Mouse (Mus musculus) embryonic stem cell, embryonic (primary cell): ENCODE measurements around the gene Psmd3.

Experiments used
- CTCF ChIA-PET, 4 experiments: fragments of 300-600 bp in 2 of 4; fragments of 350-600 bp in 2 of 4; sonication (Branson Sonifier 250); formaldehyde crosslinking; loops; one replicate each; lab custom pipeline; 2022; ENCODE audit warnings: inconsistent platforms in 2 of 4; lab: Charles Lee
- POLR2A ChIA-PET, 4 experiments: fragments of 300-600 bp in 2 of 4; fragments of 350-600 bp in 2 of 4; sonication (Branson Sonifier 250); formaldehyde crosslinking; loops; one replicate each; lab custom pipeline; 2022; ENCODE audit warnings: antibody characterized with exemption in 4 of 4, inconsistent platforms in 1 of 4; lab: Charles Lee

Psmd3 gene

GRCm38 (mm10) chr11:98675829-98676363 lies 6.5 kb upstream of the Psmd3 start:
- POLR2A ChIA-PET: interaction anchor here in 3 of 4 experiments (0.6 to 1.1 kb wide), 5 partner anchors 15 to 106 kb away, joined by 3 read pairs; no protein-coding TSS in a partner anchor
- CTCF ChIA-PET: interaction anchor here in 3 of 4 experiments (0.7 to 3.7 kb wide), 7 partner anchors 11 to 111 kb away, joined by 3 to 22 read pairs (median 4); partner anchors contain the start of gene Gsdma (in 1 of the 3)

GRCm38 (mm10) chr11:98680023-98680422 lies 2.3 kb upstream of the Psmd3 start:
- CTCF ChIA-PET: interaction anchor here in 3 of 4 experiments (0.6 to 1.0 kb wide), 8 partner anchors 12 to 166 kb away, joined by 3 to 5 read pairs (median 3); no protein-coding TSS in a partner anchor
- POLR2A ChIA-PET: interaction anchor here in 3 of 4 experiments (0.5 to 3.2 kb wide), 17 partner anchors 8 to 1718 kb away, joined by 3 to 16 read pairs (median 4); partner anchors contain the start of genes Gsdma (in 1 of the 3), Jup (in 1 of the 3), Nr1d1 (in 1 of the 3) and Stard3 (in 1 of the 3)

GRCm38 (mm10) chr11:98680595-98680994 lies 1.8 kb upstream of the Psmd3 start:
- CTCF ChIA-PET: interaction anchor here in 3 of 4 experiments (0.6 to 2.4 kb wide), 19 partner anchors 8 to 706 kb away, joined by 3 to 22 read pairs (median 4); partner anchors contain the start of genes Ormdl3 (in 2 of the 3) and Nr1d1 (in 1 of the 3)
- POLR2A ChIA-PET: interaction anchor here (0.6 to 3.2 kb wide), 35 partner anchors 9 to 1717 kb away, joined by 3 to 32 read pairs (median 4); partner anchors contain the start of genes Gsdma (in 1 of the 4), Jup (in 1 of the 4), Nr1d1 (in 1 of the 4) and Stard3 (in 1 of the 4)

GRCm38 (mm10) chr11:98681186-98681585 lies 1.2 kb upstream of the Psmd3 start:
- POLR2A ChIA-PET: interaction anchor here (0.6 to 3.2 kb wide), 39 partner anchors 9 to 492 kb away, joined by 3 to 32 read pairs (median 5); partner anchors contain the start of genes Cdc6 (in 2 of the 4), Gsdma (in 2 of the 4), Csf3 (in 1 of the 4) and Nr1d1 (in 1 of the 4)
- CTCF ChIA-PET: interaction anchor here (0.6 to 2.4 kb wide), 22 partner anchors 9 to 706 kb away, joined by 3 to 22 read pairs (median 4); partner anchors contain the start of genes Ormdl3 (in 2 of the 4) and Nr1d1 (in 1 of the 4)

GRCm38 (mm10) chr11:98682811-98683210 lies 457 bp downstream of the Psmd3 start:
- ChIA-PET POLR2A (interaction anchor here (0.6 to 3.2 kb wide), 47 partner anchors 8 to 1637 kb away, joined by 3 to 32 read pairs (median 5); partner anchors contain the start of genes Msl1 (in 2 of the 4), Nr1d1 (in 2 of the 4), Ormdl3 (in 2 of the 4) and Csf3 (in 1 of the 4)), CTCF (interaction anchor here (0.7 to 2.4 kb wide), 19 partner anchors 8 to 147 kb away, joined by 3 to 14 read pairs (median 4); partner anchors contain the start of gene Ormdl3 (in 1 of the 4))

GRCm38 (mm10) chr11:98685642-98686041 lies 3.3 kb downstream of the Psmd3 start:
- POLR2A ChIA-PET: interaction anchor here in 2 of 4 experiments (0.5 to 1.6 kb wide), 3 partner anchors 10 to 277 kb away, joined by 3 to 4 read pairs (median 4); no protein-coding TSS in a partner anchor

DNA sequence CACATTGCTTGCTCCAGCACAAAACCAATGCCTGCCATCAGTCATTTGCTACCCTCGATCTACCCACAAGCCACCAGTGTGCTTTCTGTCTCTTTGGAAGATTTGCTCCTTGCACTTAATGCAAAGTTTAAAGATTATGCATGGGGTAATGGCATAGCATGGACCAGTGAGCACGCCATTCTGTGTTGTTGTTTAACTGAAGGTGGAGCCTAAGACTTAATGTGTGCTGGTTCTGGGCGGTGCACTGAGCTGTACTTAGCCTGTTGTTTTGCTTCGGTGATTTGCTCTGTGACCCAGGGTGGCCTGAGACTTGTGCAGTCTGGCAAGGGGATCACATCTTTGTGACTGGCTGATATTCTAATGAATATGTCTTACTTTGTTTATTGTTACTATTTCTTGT lies 4.6 kb downstream of the Psmd3 start:
- ChIA-PET POLR2A (no interaction called here), CTCF (interaction anchor here in 1 of 4 experiments (0.5 kb wide), 1 partner anchor 76 kb away, joined by 3 read pairs; no protein-coding TSS in a partner anchor)

More at GRCm38 (mm10) chr11:98685642-98686041, 3.3 kb downstream of the Psmd3 start:
- CTCF ChIA-PET: interaction anchor here in 1 of 4 experiments (0.6 kb wide), 1 partner anchor 140 kb away, joined by 3 read pairs; no protein-coding TSS in a partner anchor

DNA sequence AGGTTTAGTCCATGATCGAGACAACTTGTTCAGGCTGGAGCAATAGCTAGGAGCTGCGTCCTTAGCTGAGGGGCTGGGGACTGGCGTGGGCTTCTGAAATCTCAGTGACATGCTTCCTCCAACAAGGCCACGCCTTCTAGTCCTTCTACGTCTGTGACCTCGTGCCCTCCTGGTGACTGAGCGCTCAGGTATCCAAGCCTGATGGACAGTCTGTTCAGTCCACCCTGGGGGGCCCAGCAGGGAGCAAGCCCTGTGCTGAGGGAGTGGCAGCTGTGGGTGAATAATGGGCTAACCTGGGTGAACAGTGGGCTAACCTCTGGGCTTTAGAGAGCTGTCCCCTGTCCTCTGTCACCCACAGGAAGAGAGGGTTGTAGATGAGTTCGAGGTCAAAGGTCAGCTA lies 5.7 kb downstream of the Psmd3 start:
- ChIA-PET POLR2A (interaction anchor here in 3 of 4 experiments (0.7 to 1.0 kb wide), 3 partner anchors 10 to 104 kb away, joined by 3 read pairs; no protein-coding TSS in a partner anchor), CTCF (interaction anchor here in 2 of 4 experiments (0.5 to 1.4 kb wide), 6 partner anchors 14 to 332 kb away, joined by 3 to 6 read pairs (median 4); no protein-coding TSS in a partner anchor)

- ChIA-PET POLR2A (interaction anchor here (0.6 to 3.4 kb wide), 34 partner anchors 8 to 270 kb away, joined by 3 to 32 read pairs (median 4); partner anchors contain the start of genes Psmd3 (in 4 of the 4), Csf3 (in 1 of the 4), Nr1d1 (in 1 of the 4) and Rapgefl1 (in 1 of the 4)), CTCF (interaction anchor here in 3 of 4 experiments (0.6 to 1.8 kb wide), 14 partner anchors 10 to 356 kb away, joined by 3 to 14 read pairs (median 4); partner anchors contain the start of gene Thra (in 1 of the 3))
Measured at GRCm38 (mm10) chr11:98693201-98693600, 10.8 kb downstream of the Psmd3 start.

- POLR2A ChIA-PET: interaction anchor here (0.6 to 3.4 kb wide), 31 partner anchors 9 to 1282 kb away, joined by 3 to 32 read pairs (median 4); partner anchors contain the start of genes Psmd3 (in 4 of the 4), Nr1d1 (in 1 of the 4) and Rapgefl1 (in 1 of the 4)
Measured at GRCm38 (mm10) chr11:98693746-98694145, 11.4 kb downstream of the Psmd3 start.

DNA sequence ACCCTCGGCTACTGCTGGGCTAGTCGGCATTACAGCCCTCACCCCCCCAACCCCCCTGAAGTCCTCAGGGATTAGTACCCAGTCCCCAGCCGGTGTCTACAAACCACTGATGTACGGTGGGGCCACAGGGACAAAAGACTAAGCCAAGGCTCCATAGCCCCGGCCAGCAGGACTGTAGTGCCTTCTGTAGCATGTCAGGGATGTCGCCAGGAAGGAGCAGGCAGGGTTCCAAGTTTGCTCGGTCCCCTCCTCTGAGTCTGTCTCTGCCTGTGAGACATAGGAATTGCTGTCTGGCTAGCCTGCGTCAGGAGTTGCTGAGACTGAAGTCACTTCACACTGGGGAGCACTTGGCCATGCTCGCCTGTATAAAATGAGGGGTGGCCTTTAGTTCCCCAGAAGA lies 11.9 kb downstream of the Psmd3 start:
- POLR2A ChIA-PET: interaction anchor here in 3 of 4 experiments (0.6 to 3.4 kb wide), 15 partner anchors 11 to 1283 kb away, joined by 3 to 32 read pairs (median 4); partner anchors contain the start of gene Psmd3 (in 2 of the 3)

More at GRCm38 (mm10) chr11:98693746-98694145, 11.4 kb downstream of the Psmd3 start:
- CTCF ChIA-PET: interaction anchor here (0.6 to 1.8 kb wide), 13 partner anchors 18 to 351 kb away, joined by 3 to 14 read pairs (median 4); partner anchors contain the start of gene Thra (in 1 of the 4)

GRCm38 (mm10) chr11:98695408-98695807 lies 13.1 kb downstream of the Psmd3 start:
- ChIA-PET CTCF (interaction anchor here in 2 of 4 experiments (0.5 to 1.0 kb wide), 4 partner anchors 12 to 465 kb away, joined by 3 read pairs; no protein-coding TSS in a partner anchor), POLR2A (interaction anchor here in 2 of 4 experiments (0.5 to 2.2 kb wide), 6 partner anchors 9 to 297 kb away, joined by 3 to 6 read pairs (median 4); partner anchors contain the start of gene Psmd3 (in 1 of the 2))

More for the DNA sequence above, 11.9 kb downstream of the Psmd3 start:
- CTCF ChIA-PET: interaction anchor here (0.6 to 1.8 kb wide), 6 partner anchors 17 to 224 kb away, joined by 3 to 14 read pairs (median 4); partner anchors contain the start of gene Thra (in 1 of the 4)

DNA sequence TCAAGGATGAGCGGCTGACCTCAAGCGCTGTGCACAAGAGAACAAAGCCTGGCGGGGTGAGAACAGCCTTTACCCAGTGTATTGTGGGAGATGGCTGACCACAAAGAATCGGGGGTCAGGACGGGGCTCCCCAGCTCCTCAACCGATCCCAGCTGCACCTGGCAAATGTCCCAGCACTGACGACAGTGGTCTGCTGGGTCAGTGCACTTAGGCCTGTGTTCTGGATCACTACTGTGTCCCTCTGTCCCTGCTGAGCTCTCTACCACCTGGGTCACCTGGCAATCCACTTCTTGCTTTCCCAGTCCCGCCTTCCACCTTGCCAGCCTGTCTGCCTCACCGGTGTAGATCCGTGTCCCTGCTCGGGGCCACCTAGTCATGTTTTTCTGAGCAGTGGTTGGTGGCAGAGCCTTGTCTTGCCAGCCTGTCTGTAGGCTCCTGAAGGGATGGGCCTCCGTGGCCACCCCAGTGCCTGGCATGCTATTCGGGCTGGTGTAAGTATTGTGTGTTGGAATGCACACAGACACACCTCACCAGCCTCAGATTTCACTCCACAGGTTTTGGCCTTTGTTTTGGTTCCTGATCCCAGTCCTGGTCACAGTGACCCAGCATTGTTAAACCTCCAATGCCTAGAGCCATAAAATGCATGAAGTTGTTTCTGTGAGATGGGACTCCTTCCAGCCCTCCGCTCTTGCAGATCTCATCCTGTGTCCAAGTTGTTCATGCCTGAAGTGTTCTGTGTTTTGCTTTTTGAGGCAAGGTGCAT lies 14.3 kb downstream of the Psmd3 start:
- ChIA-PET CTCF (interaction anchor here in 1 of 4 experiments (5.7 kb wide), 1 partner anchor 91 kb away, joined by 53 read pairs; no protein-coding TSS in a partner anchor), POLR2A (interaction anchor here in 1 of 4 experiments (0.7 to 1.8 kb wide), 4 partner anchors 10 to 22 kb away, joined by 3 to 5 read pairs (median 4); partner anchors contain the start of gene Psmd3)

GRCm38 (mm10) chr11:98697225-98697624 lies 14.9 kb downstream of the Psmd3 start:
- CTCF ChIA-PET: interaction anchor here in 2 of 4 experiments (1.4 to 5.7 kb wide), 4 partner anchors 13 to 90 kb away, joined by 7 to 53 read pairs (median 9); no protein-coding TSS in a partner anchor
- POLR2A ChIA-PET: interaction anchor here in 3 of 4 experiments (0.6 to 1.8 kb wide), 9 partner anchors 9 to 275 kb away, joined by 3 to 6 read pairs (median 3); partner anchors contain the start of gene Psmd3 (in 1 of the 3)

DNA sequence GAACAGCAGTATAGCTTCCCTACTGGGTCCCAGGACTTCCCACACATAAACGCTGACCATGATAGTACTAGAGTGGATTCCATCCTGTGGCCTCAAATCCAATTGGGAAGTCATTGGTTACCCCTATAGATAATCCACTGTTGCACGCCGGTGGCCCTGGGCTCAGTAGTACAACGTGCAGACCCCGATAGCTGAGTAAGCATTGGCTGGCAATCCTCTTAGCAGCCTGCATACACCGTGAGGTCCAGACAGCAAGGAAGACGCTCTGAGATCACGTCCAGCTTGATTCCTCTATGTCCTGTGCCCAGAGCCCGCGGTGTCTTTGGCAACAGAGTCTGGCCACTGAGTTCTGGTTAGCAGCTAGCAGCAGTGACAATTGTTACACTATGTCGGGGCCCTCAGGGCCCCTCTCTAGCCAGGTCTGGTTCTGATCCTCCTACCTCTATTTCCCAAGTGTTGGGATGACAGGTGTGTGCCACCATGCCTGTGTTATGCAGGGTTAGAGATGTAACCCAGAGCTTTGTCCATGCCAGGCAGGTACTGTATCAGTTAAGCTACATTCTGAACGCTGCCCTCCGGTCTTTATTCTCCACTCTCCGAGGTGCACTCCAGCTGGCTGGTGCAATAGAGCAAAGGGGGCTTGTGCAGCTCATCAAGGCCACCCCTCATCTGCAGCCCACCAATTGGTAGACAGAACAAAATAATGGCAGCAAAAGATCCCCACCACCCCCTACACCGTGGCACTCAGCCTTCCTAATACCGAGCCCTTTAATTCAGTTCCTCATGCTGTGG lies 16.7 kb downstream of the Psmd3 start:
- ChIA-PET CTCF (interaction anchor here (0.5 to 5.7 kb wide), 17 partner anchors 10 to 151 kb away, joined by 3 to 53 read pairs (median 4); partner anchors contain the start of gene Thra (in 1 of the 4)), POLR2A (interaction anchor here in 3 of 4 experiments (0.6 to 1.5 kb wide), 7 partner anchors 9 to 1438 kb away, joined by 3 to 6 read pairs (median 4); partner anchors contain the start of gene Psmd3 (in 1 of the 3))
